Mouse (Mus musculus) intestine, postnatal 0 days (tissue): ENCODE measurements around the gene Hk2. TPM values are rescaled to one million over a fixed set of nuclear protein-coding genes. Genes with fewer than 3 reads are reported as not detected.
A peak's percentile ranks its signal among the peaks of the same experiment; 100 is the strongest.

Experiments used
- ATAC-seq: fragments of 200-750 bp; cut with Nextera tagmentation; 2 replicates; pipeline ENCODE4 v1.8.0; 2017; ENCODE audit warnings: mild to moderate bottlenecking, moderate TSS enrichment, moderate library complexity
- H3K27ac ChIP-seq: fragments of 300-500 bp; sonication (generic); 2 replicates; pipeline ENCODE4 v1.5.1; 2014; ENCODE audit warnings: mild to moderate bottlenecking, low read depth, low read length, moderate library complexity
- H3K27me3 ChIP-seq: fragments of 300-500 bp; sonication (generic); replicated peaks from 2 replicates; pipeline ENCODE4 v1.6.1; 2014; ENCODE audit warnings: low read length, mixed read lengths; ENCODE audit not compliant: control insufficient read depth, insufficient read depth
- H3K36me3 ChIP-seq: fragments of 300-500 bp; sonication (generic); 2 replicates; pipeline ENCODE4 v1.6.1; 2014; ENCODE audit warnings: mild to moderate bottlenecking, moderate library complexity; ENCODE audit not compliant: control insufficient read depth, insufficient read depth
- H3K4me1 ChIP-seq: fragments of 300-500 bp; sonication (generic); replicated peaks from 2 replicates; pipeline ENCODE4 v1.6.1; 2014; ENCODE audit warnings: antibody characterized with exemption, low read length, mixed read lengths; ENCODE audit not compliant: control insufficient read depth, insufficient read depth
- H3K4me2 ChIP-seq: fragments of 300-500 bp; sonication (generic); replicated peaks from 2 replicates; pipeline ENCODE4 v1.6.1; 2014; ENCODE audit warnings: low read depth, mild to moderate bottlenecking, moderate library complexity
- H3K4me3 ChIP-seq: fragments of 300-500 bp; sonication (generic); 2 replicates; pipeline ENCODE4 v1.5.1; 2014; ENCODE audit warnings: low read depth, low read length
- H3K9ac ChIP-seq: fragments of 300-500 bp; sonication (generic); 2 replicates; pipeline ENCODE4 v1.6.1; 2014; ENCODE audit warnings: mild to moderate bottlenecking, low read depth, low read length
- H3K9me3 ChIP-seq: fragments of 300-500 bp; sonication (generic); 2 replicates; pipeline ENCODE4 v1.6.1; 2016; ENCODE audit warnings: mixed run types; ENCODE audit not compliant: control insufficient read depth
- CTCF ChIP-seq: sonication (generic); IDR thresholded peaks from 2 replicates; pipeline ENCODE4 v1.5.1; 2016; ENCODE audit warnings: low read depth, mild to moderate bottlenecking, control low read depth, antibody characterized with exemption, moderate library complexity
- WGBS: fragments of 180-500 bp; shearing (Covaris S2); extraction: QIAGEN DNeasy Blood & Tissue Kit; methylation state at CpG from one replicate; pipeline ENCODE4 v1.1.7; 2014; 5-methylcytosine and 5-hydroxymethylcytosine counted together
- polyA plus RNA-seq: library from polyadenylated mRNA; unstranded; fragments of >200 nt; fragmentation: Nextera tagmentation; extraction: Ambion mirVana; gene quantifications from 2 replicates; pipeline ENCODE4 v1.2.1, GENCODE M21; 2015

Gene Hk2
- polyA plus RNA-seq, 1 experiment from 2014 or later, result 2.5 TPM

DNA sequence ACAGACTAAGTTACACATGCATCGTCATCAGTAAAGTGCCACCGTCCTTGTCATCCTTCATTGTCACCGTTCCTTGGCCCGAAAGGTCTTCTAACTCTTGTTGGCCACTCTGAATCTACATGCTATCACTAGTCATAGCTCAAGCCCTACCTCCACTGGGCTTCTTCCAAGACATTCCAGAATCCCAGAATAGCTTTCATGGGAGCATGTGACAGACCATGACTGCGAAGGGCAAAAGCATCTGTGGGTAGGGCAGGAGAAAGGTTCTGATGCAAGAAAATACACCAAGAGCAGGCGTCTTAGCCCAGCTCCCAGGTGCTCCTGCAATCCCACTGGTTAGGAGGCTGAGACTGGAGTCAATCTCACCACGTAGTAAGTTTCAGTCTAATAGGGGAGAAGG is 22.5 kb downstream of the Hk2 start:
- H3K4me2 ChIP-seq, result no peak overlapping the region
- no peaks in the 10 kb centered on the region for H3K9me3 ChIP-seq
- 96% methylated on average over 7 of the region's 7 CpGs for WGBS
- no peak overlapping the region for H3K4me3 ChIP-seq
- no peak overlapping the region for H3K27ac ChIP-seq
- H3K27me3 ChIP-seq, result 0 out of 2 replicates have a peak, but pooled peaks cover 5% of the 10 kb centered on the region
- no peaks in the 10 kb centered on the region; the same call in 1 of the 2 replicates for H3K4me1 ChIP-seq
- no peaks in the 10 kb centered on the region for H3K36me3 ChIP-seq
- H3K9ac ChIP-seq, result no peak overlapping the region
- TF ChIP-seq CTCF, result no peak
- no peak for ATAC-seq

DNA sequence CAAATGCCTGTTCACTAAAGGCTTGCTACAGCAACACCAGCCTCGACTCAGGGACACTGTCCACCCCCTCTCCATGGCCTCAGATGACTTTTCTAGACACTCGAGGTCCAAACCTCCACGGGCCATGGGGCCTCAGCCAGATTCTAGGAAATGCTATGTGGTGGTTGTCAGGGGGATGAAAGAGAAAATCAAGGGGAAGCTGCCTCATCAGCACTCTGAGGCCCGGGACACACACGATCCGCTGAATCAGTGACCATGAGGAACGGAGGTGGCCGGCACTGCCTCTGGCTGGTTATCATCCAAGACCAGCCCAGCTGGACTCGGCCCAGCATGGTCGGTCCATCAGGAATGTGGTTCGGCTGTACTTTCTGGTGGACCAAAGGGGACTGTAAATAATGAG is 23.2 kb downstream of the Hk2 start:
- H3K9ac ChIP-seq, result no peak overlapping the region
- H3K36me3 ChIP-seq, result no peaks in the 10 kb centered on the region
- no peak for TF ChIP-seq CTCF
- ATAC-seq, result no peak
- WGBS, result 85% methylated on average over 11 of the region's 11 CpGs
- no peaks in the 10 kb centered on the region for H3K9me3 ChIP-seq
- no peak overlapping the region for H3K27ac ChIP-seq
- H3K4me3 ChIP-seq, result no peak overlapping the region
- 0 out of 2 replicates have a peak, but pooled peaks cover 5% of the 10 kb centered on the region for H3K27me3 ChIP-seq
- no peaks in the 10 kb centered on the region for H3K4me1 ChIP-seq
- H3K4me2 ChIP-seq, result no peak overlapping the region

DNA sequence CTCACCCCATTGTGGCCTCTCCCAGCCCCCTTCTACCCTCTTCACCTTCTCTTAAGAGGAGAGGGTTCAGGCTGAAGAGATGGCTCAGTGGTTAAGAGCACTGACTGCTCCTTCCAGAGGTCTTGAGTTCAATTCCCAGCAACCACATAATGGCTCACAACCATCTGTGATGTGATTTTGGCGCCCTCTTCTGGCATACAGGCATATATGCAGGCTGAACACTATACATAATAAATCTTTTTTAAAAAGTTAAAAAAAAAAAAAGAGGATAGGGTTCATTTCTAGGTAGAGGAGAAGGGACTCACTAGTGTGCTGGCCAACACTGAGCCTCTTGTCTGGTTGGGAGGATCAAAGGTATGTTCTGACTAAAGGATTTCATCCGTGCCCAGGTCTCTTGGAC is 24.2 kb downstream of the Hk2 start:
- WGBS, result 56% methylated on average over 2 of the region's 2 CpGs
- H3K9me3 ChIP-seq, result no peaks in the 10 kb centered on the region

DNA sequence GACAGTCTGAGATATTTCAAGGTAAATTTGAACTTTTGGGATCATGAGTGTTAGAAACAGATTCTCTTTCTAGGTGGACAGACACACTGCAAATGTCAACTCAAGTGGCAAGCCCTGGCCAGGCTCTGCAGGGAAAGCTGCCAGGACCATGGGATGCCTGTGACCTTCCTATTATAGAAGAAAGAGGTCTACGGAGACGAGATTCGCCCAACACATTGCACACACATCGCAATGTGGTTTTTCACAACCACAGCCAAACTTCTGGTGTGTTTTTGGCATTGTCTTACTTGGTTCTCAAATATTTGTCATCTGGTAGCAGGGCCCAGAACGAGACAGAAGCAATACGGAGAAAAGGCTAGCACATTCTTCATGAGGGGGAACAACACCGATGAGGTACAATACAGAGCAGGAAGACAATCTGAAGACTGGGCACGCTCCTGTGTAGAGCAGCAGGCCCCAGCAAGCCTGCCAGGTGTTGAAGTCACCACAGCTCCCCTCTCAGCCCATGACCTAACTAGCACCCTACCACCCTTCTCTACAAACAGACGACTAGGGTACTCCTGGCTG is 26.1 kb downstream of the Hk2 start:
- no peak for TF ChIP-seq CTCF
- WGBS, result 87% methylated on average over 9 of the region's 9 CpGs
- Histone ChIP-seq H3K4me1 (no peaks in the 10 kb centered on the region), H3K27ac (no peak overlapping the region), H3K9ac (no peak overlapping the region), H3K4me3 (no peak overlapping the region), H3K27me3 (0 out of 2 replicates have a peak, but pooled peaks cover 5% of the 10 kb centered on the region), H3K36me3 (0 out of 2 replicates have a peak, but pooled peaks cover 4% of the 10 kb centered on the region), H3K9me3 (no peaks in the 10 kb centered on the region), H3K4me2 (no peak overlapping the region)
- no peak for ATAC-seq

More for the DNA sequence above, 24.2 kb downstream of the Hk2 start:
- ATAC-seq, result no peak
- H3K9ac ChIP-seq, result no peak overlapping the region
- H3K4me1 ChIP-seq, result no peaks in the 10 kb centered on the region
- no peak overlapping the region for H3K4me3 ChIP-seq
- H3K27ac ChIP-seq, result no peak overlapping the region
- TF ChIP-seq CTCF, result peak; percentile 48
- H3K36me3 ChIP-seq, result no peaks in the 10 kb centered on the region
- 0 out of 2 replicates have a peak, but pooled peaks cover 5% of the 10 kb centered on the region for H3K27me3 ChIP-seq
- H3K4me2 ChIP-seq, result no peak overlapping the region

DNA sequence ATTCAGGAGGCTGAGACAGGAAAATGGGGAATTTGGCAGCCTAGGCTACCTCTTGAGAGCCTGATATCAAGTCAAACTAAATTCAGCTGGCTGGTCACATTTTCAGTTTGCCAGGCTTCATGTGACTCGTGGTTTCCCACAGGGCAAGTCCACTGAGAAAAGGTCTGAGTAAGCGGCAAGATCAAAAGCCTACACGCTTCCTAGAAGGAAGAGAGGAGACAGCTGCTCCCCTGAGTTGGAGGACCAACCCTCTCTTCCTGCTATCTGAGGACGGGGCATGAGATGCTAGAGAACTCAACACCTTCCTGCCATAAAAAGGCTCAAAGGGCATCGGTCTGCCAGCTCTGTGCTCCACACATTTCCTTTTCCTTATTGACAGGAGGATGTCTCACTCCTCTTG is 27.2 kb downstream of the Hk2 start:
- no peak overlapping the region for H3K4me3 ChIP-seq
- H3K27ac ChIP-seq, result no peak overlapping the region
- H3K4me2 ChIP-seq, result no peak overlapping the region
- TF ChIP-seq CTCF, result no peak
- 23% methylated on average over 5 of the region's 5 CpGs for WGBS
- H3K9ac ChIP-seq, result no peak overlapping the region
- H3K36me3 ChIP-seq, result 0 out of 2 replicates have a peak, but pooled peaks cover 4% of the 10 kb centered on the region
- ATAC-seq, result peak; percentile 87
- no peaks in the 10 kb centered on the region for H3K9me3 ChIP-seq
- H3K4me1 ChIP-seq, result no peaks in the 10 kb centered on the region
- H3K27me3 ChIP-seq, result 0 out of 2 replicates have a peak, but pooled peaks cover 5% of the 10 kb centered on the region

DNA sequence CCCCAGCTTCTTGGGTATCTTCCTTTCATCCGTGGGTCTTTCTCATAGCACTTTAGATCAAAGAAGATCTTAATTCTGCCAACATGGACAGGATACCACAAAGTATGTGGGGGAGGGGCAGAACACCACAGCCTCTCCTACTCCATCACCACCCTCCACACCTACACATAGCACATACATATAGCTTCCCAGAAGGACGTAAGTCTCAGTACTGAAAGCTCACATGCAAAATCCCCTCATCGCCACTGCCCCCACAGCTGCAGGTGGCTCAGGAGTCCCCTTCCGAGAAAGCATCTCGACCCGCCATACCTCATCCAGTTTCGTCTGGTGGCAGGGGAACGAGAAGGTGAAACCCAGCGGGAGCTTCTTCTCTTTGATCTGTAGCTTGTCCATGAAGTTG is 29.7 kb downstream of the Hk2 start:
- WGBS, result 92% methylated on average over 9 of the region's 9 CpGs
- Histone ChIP-seq H3K27me3 (no peaks in the 10 kb centered on the region), H3K4me1 (no peaks in the 10 kb centered on the region), H3K9ac (no peak overlapping the region), H3K36me3 (0 out of 2 replicates have a peak, but pooled peaks cover 4% of the 10 kb centered on the region), H3K9me3 (no peaks in the 10 kb centered on the region), H3K27ac (no peak overlapping the region), H3K4me3 (no peak overlapping the region), H3K4me2 (no peak overlapping the region)
- no peak for ATAC-seq
- TF ChIP-seq CTCF, result no peak
